Mouse (Mus musculus) neural tube, embryonic 13.5 days (tissue): ENCODE measurements around the gene Cldn4. TPM values are rescaled to one million over a fixed set of nuclear protein-coding genes. Genes with fewer than 3 reads are reported as not detected.

ENCODE experiments used
- ATAC-seq: fragments of 200-750 bp; cut with Nextera tagmentation; 2 replicates; pipeline ENCODE4 v1.8.0; 2017; ENCODE audit warnings: low read depth, mild to moderate bottlenecking, moderate TSS enrichment, moderate library complexity
- H3K27ac ChIP-seq: fragments of 300-500 bp; sonication (generic); replicated peaks from 2 replicates; pipeline ENCODE4 v1.5.1; 2015; ENCODE audit warnings: moderate library complexity, mild to moderate bottlenecking, inconsistent platforms
- H3K27me3 ChIP-seq: fragments of 300-500 bp; sonication (generic); 2 replicates; pipeline ENCODE4 v1.6.1; 2015; ENCODE audit warnings: mild to moderate bottlenecking, inconsistent platforms
- H3K36me3 ChIP-seq: fragments of 300-500 bp; sonication (generic); 2 replicates; pipeline ENCODE4 v1.6.1; 2015; ENCODE audit warnings: mild to moderate bottlenecking, inconsistent platforms
- H3K4me1 ChIP-seq: fragments of 300-500 bp; sonication (generic); replicated peaks from 2 replicates; pipeline ENCODE4 v1.6.1; 2015; ENCODE audit warnings: inconsistent platforms
- H3K4me2 ChIP-seq: fragments of 300-500 bp; sonication (generic); 2 replicates; pipeline ENCODE4 v1.6.1; 2015; ENCODE audit warnings: inconsistent platforms, mild to moderate bottlenecking, moderate library complexity
- H3K4me3 ChIP-seq: fragments of 300-500 bp; sonication (generic); 2 replicates; pipeline ENCODE4 v1.5.1; 2015; ENCODE audit warnings: mild to moderate bottlenecking, inconsistent platforms
- H3K9ac ChIP-seq: fragments of 300-500 bp; sonication (generic); 2 replicates; pipeline ENCODE4 v1.6.1; 2015; ENCODE audit warnings: moderate library complexity, mild to moderate bottlenecking, inconsistent platforms
- H3K9me3 ChIP-seq: fragments of 300-500 bp; sonication (generic); 2 replicates; pipeline ENCODE4 v1.6.1; 2016; ENCODE audit warnings: inconsistent platforms
- WGBS: fragments of 180-500 bp; shearing (Covaris S2); methylation state at CpG from one replicate; pipeline ENCODE4 v1.1.7; 2015; 5-methylcytosine and 5-hydroxymethylcytosine counted together
- polyA plus RNA-seq: library from polyadenylated mRNA; unstranded; fragments of >200 nt; fragmentation: Nextera tagmentation; extraction: Ambion mirVana; gene quantifications from 2 replicates; pipeline ENCODE4 v1.2.1, GENCODE M21; 2015

The Cldn4 gene
- polyA plus RNA-seq, 1 experiment from 2014 or later: 0.38 TPM

- Histone ChIP-seq H3K27me3 (no peaks in the 10 kb centered on the region), H3K4me1 (peaks cover 5% of the 10 kb centered on the region), H3K9ac (no peak overlapping the region), H3K4me3 (no peak overlapping the region), H3K36me3 (no peaks in the 10 kb centered on the region), H3K27ac (no peak overlapping the region), H3K9me3 (no peaks in the 10 kb centered on the region), H3K4me2 (no peak overlapping the region)
- WGBS: 73% methylated on average over 17 of the region's 17 CpGs
- no peak for ATAC-seq
Observed at GRCm38 (mm10) chr5:134897596-134897995, 49.1 kb downstream of the Cldn4 start.

- H3K36me3 ChIP-seq: no peaks in the 10 kb centered on the region
- H3K4me2 ChIP-seq: no peak overlapping the region
- no peak overlapping the region for H3K27ac ChIP-seq
- H3K4me1 ChIP-seq: peaks cover 5% of the 10 kb centered on the region
- H3K9ac ChIP-seq: no peak overlapping the region
- ATAC-seq: no peak
- H3K27me3 ChIP-seq: no peaks in the 10 kb centered on the region
- WGBS: 72% methylated on average over 7 of the region's 8 CpGs
- H3K9me3 ChIP-seq: no peaks in the 10 kb centered on the region
- no peak overlapping the region for H3K4me3 ChIP-seq
Observed at GRCm38 (mm10) chr5:134896965-134897364, 49.8 kb downstream of the Cldn4 start.

DNA sequence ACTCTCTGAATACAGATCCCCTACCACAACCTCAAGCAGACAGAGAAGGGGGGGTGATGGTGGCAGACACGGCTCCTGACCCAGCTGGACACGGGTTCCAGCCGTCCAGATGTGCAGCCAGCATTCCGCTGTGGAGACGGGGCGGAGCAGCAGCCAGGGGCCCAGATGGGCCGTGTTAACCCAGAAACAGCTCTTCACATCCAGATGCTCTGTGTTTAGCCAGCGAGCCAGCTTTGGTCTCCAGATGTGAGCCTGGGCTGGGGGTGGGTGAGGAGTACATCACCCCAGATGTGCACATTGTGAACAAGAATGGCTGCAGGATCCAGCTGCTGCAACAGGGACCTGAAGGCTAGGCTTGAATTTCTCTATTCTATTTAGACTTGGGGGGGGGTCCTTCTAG is 51.4 kb downstream of the Cldn4 start:
- Histone ChIP-seq H3K9ac (no peak overlapping the region), H3K36me3 (no peaks in the 10 kb centered on the region), H3K4me1 (no peaks in the 10 kb centered on the region; the same call in 1 of the 2 replicates), H3K4me2 (no peak overlapping the region), H3K27ac (no peak overlapping the region), H3K9me3 (no peaks in the 10 kb centered on the region), H3K27me3 (no peaks in the 10 kb centered on the region), H3K4me3 (no peak overlapping the region)
- ATAC-seq: no peak
- WGBS: 79% methylated on average over 8 of the region's 8 CpGs

Other genes starting within 250 kb of the Cldn4 start
- 6.4 and 10.8 TPM in 2 replicates for gene Eln, start 199.6 kb downstream of the Cldn4 start, polyA plus RNA-seq
- not detected in 2 replicates for gene Tmem270, start 40.2 kb downstream of the Cldn4 start, polyA plus RNA-seq
- gene Cldn13, start 31.4 kb downstream of the Cldn4 start, polyA plus RNA-seq: 0.29 and 0.49 TPM in 2 replicates
- gene Mettl27, start 14.6 kb downstream of the Cldn4 start, polyA plus RNA-seq: 8.8 and 9.0 TPM in 2 replicates
- gene Cldn3, start 39.3 kb upstream of the Cldn4 start, polyA plus RNA-seq: 0.81 and 2.4 TPM in 2 replicates
- 63.6 and 72.2 TPM in 2 replicates for gene Abhd11, start 62.2 kb upstream of the Cldn4 start, polyA plus RNA-seq
- gene Stx1a, start 76.5 kb upstream of the Cldn4 start, polyA plus RNA-seq: 76.8 and 90.9 TPM in 2 replicates
- gene Dnajc30, start 117.3 kb upstream of the Cldn4 start, polyA plus RNA-seq: 35.5 and 37.1 TPM in 2 replicates
- gene Bud23, start 118.0 kb upstream of the Cldn4 start, polyA plus RNA-seq: 83.0 and 93.7 TPM in 2 replicates
- 26.3 and 31.7 TPM in 2 replicates for gene Vps37d, start 131.3 kb upstream of the Cldn4 start, polyA plus RNA-seq
- gene Mlxipl, start 143.0 kb upstream of the Cldn4 start, polyA plus RNA-seq: 0.56 and 1.2 TPM in 2 replicates
- gene Tbl2, start 202.7 kb upstream of the Cldn4 start, polyA plus RNA-seq: 15.9 and 18.5 TPM in 2 replicates
- gene Bcl7b, start 221.3 kb upstream of the Cldn4 start, polyA plus RNA-seq: 49.2 and 50.0 TPM in 2 replicates
- gene Baz1b, start 240.3 kb upstream of the Cldn4 start, polyA plus RNA-seq: 32.0 and 35.9 TPM in 2 replicates